Mouse (Mus musculus): ENCODE data around the gene Gucy1b2.

Gucy1b2 gene

DNA sequence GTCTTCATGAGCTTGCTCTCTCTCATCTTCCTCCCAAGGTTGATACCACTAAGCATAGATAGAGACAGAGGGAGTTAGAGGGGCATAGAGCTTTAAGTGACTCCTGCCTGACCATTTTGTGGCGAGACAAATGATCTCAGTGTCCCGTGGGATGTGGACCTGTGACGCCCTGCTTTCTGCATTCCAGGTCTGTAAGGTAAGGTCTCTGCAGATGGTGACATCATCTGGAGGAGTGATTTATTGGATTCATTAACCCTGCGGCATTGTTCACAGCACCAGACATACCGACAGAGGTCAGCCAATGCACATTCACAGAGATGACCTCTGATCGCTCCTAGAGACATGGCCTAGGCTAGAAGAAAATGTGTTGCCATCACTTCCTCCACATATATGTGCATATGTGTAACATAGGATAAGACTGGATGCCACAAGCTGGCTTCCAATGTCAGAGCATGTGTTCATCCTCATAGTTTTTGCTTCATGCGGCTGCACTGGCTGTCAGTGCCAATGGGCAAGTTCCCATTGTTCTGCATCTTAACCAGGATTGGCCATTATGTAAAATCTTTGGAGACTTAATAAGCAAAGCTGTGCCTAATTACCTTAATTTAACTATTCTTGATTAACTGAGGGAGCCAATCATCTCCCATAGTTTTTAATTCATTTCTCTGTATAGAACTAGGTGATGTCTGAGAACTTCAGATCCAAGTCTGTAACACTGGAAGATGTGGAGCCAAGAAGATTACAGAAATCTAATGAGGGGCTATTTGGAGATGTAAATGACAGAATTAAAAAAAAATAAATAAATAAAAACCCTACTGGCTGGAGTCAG is 9.5 kb downstream of the Gucy1b2 start:
- no peak for DNase-seq (ENCODE audit: low spot score)

DNA sequence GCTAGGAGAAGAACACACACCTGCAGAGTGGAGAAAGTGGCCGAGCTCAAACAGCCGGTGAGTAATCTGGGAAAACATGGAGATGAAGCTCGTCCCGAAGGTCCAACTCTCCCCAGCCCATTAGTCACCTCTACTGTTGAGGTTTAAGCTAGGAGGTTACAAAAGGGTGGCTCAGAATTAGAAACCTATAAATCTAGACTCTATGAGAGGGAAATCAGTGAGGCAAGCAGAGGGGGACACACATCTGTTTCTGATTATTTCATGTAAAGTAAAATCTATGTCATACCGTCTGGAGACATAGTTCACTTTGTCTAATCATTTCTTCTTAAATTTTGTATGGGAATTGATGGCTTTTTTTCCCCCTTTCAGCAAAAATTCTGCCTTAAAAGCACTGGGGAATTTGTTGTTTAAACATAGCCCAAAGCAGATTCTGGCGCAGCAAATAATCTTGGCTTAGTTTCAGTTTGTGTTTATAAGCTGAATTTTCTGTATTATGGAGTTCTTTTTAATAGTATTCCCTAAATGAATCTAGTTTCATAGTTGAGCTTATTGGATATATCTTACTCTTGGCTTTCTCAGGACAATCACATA is 12.2 kb downstream of the Gucy1b2 start:
- DNase-seq (ENCODE audit: low spot score), result no peak

DNA sequence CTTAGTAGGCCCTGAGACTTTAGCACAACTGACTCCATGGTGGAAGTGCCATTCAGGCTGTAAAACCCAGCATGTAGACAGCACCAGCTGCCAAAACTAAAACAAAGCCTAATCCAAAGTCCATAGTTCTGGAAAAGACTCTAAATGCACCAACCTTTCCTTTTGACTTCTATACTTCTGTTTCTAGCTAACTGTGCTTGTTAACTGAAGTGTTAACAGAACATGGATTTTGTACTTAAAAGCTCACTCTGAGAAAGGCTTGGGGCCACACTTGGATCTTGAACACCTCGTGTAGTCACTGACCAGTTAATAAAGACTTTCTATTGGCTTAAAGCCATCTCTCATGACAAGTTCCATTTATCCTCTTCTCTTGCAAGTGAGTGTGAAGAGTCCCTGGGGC is 13.1 kb downstream of the Gucy1b2 start:
- no peak for DNase-seq (ENCODE audit: low spot score)

- no peak for DNase-seq (ENCODE audit: low spot score)
Measured at GRCm38 (mm10) chr14:62440036-62440435, 16.1 kb downstream of the Gucy1b2 start.

DNA sequence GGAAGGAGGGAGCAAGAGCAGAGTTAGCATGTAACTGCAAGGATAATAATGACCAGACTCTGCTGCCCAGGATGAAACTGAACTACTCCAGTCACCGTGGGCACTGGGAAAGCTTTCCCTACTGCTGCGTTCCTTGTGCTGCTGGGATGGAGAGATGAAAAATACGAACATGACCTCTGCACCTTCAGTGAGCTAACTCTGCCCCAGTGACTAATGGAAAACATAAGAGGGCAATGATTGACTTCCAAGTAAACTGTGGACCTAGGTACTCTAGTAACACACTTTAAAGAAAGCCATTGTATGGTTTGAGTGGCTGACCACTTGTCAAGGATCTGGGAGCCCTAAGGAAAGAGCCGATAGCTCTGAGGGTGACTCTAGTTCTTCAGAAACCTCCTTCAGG is 17.9 kb downstream of the Gucy1b2 start:
- DNase-seq (ENCODE audit: low spot score), result no peak

GRCm38 (mm10) chr14:62437806-62438205 is 18.3 kb downstream of the Gucy1b2 start:
- no peak for DNase-seq (ENCODE audit: low spot score)

- DNase-seq (ENCODE audit: low spot score), result no peak
Measured at GRCm38 (mm10) chr14:62425277-62425691, 30.8 kb downstream of the Gucy1b2 start.

GRCm38 (mm10) chr14:62422265-62422664 is 33.8 kb downstream of the Gucy1b2 start:
- no peak for DNase-seq (ENCODE audit: low spot score)

DNA sequence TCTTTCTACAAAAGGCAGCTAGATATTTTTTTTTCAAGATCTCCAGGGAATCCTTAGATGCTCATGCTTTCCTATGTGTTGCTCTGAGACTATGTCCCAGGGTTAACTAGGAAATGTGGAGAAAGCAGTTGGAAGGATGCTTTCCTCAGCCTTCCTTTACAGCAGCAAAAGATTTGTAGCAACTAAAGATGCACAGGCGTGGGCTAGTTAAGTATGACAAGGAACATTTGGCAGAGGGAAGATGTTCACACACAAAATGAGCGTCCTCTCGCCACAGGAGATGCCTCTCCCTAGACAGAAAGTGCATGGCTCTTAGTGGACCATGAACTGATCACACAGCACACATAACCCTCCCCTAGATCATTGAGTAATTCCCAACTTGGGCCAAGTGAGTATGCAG is 38.6 kb downstream of the Gucy1b2 start:
- no peak for DNase-seq (ENCODE audit: low spot score)

- no peak for DNase-seq (ENCODE audit: low spot score)
Measured at GRCm38 (mm10) chr14:62416742-62417134, 39.4 kb downstream of the Gucy1b2 start.

GRCm38 (mm10) chr14:62416007-62416741 is 39.9 kb downstream of the Gucy1b2 start:
- DNase-seq (ENCODE audit: low spot score), result no peak

DNA sequence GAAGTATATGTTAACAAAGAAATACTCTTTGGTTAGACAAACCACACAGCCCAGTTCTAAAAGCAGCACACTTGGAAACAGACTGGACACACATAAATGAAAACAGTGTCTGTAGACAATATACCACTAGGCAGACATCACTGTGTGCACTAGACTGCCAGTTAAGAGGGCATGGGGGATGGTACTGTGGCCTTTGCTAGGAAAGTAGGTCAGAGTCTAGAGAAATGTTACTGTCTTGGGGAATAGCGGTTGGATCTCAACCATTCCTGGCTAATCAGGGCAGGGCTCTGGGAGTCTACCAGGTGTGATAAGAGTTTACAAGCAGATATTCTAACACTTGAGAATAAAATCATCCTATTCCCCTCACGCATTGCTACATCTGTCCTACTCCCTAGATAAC is 60.7 kb downstream of the Gucy1b2 start:
- no peak for DNase-seq (ENCODE audit: low spot score)

- DNase-seq (ENCODE audit: low spot score), result no peak
Measured at GRCm38 (mm10) chr14:62392754-62393153, 63.3 kb downstream of the Gucy1b2 start.

DNA sequence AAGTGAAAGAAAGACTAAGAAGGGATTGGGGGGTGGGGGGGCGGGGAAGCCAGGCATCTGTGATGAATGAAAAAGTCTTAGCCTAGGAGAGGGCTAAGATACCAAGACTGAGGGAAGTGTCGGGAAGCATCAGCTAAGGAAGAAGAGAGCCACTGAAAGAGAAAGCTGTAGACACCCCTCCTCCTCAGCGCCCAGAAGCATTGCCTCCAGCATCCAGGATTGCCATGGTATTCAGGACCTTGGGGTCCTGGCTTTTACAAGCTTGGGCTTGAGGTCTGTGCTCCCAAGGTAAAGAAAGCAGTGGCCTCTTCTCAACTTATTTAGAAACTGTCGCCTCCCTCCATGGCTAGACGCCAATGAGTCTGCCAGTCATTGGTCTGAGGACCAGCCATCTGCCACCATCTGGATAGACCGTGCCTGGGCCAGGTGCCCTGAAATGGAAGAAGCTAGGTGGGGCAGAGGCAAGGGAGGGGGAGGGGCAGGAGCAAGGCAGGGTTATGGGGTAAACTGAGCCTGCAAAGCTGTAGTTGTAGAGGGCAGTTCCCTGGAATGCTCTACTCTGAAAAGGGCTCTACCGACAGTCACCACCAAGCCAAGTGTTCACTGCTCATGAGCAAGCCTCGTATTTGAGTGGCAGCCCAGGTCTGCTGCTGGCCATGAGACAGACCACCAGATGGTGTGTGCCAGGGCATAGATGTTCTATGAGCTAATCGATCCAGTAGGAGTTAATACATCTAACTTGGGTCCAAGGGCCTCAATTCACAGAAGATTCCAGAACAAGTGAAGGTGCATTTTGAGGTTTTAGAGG is 66.2 kb downstream of the Gucy1b2 start:
- DNase-seq (ENCODE audit: low spot score), result no peak

GRCm38 (mm10) chr14:62389064-62389728 is 66.9 kb downstream of the Gucy1b2 start:
- no peak for DNase-seq (ENCODE audit: low spot score)

DNA sequence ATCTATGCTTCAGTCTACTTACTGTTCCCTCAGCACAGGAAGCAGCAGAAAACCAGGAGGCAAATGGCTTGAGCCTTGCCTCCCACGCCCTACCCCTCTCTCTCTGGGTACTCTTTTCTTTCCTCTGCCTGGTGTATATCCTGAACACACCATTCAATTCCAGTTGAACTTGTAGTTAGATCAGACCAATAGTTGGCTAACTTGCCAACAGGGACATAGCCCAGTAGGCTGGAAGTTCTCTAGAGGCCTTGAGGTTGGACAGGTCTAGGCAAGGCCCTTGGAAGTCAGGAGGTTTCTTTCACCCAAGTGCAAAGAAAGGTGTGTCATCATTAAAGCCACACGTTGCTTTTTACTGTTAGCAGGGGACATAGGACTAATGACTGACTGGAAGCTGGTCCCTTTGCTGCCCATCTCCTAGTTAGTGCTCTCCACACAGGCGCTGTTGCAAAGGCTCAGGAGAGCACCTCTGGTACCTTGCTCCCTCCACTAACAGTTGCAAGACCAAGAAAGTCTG is 72.2 kb downstream of the Gucy1b2 start:
- DNase-seq (ENCODE audit: low spot score), result no peak

- no peak for DNase-seq (ENCODE audit: low spot score)
Measured at GRCm38 (mm10) chr14:62383109-62383508, 73.0 kb downstream of the Gucy1b2 start.

GRCm38 (mm10) chr14:62380606-62381005 is 75.5 kb downstream of the Gucy1b2 start:
- no peak for DNase-seq (ENCODE audit: low spot score)

DNA sequence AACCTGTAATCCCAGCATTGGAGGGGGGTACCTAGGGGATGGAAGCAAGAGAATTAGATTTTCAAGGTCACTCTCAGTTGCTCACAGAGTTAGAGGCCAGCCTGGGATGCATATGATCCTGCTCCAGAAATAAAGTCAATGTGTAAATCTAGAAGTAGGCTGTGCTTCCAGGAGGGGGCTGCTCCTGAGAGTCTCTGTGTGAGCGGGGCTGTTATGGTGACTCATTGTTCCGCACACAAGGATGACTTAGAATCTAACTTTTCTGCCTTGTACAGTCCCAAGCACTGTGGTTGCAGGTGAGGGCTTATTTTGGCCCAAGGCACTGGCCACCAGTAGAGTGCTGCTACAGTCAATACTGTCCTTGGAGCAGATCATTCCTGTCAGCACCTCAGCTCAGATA is 76.7 kb downstream of the Gucy1b2 start:
- DNase-seq (ENCODE audit: low spot score), result no peak

- DNase-seq (ENCODE audit: low spot score), result no peak
Measured at GRCm38 (mm10) chr14:62376115-62376514, 80.0 kb downstream of the Gucy1b2 start.

- no peak for DNase-seq (ENCODE audit: low spot score)
Measured at GRCm38 (mm10) chr14:62375694-62376093, 80.4 kb downstream of the Gucy1b2 start.

All from ovary, postnatal 36 days (tissue).